Mouse (Mus musculus) heart, postnatal 25 days (tissue): Measurements from ENCODE around the gene Borcs6. TPM values are rescaled to one million over a fixed set of nuclear protein-coding genes. Genes with fewer than 3 reads are reported as not detected.
"Not testable (repeated sequence)": the region's sequence is repeated elsewhere in the genome, so short reads cannot be mapped to it uniquely, and the experiment has no call there.

Source experiments
- DNase-seq: peaks from one replicate; pipeline ENCODE4 v3.0.0; 2022; ENCODE audit warnings: low spot score
- intact Hi-C: fragments of 180-260 bp; cut with DNase I; formaldehyde crosslinking; loops from one replicate; pipeline ENCODE4 v1.15.1; 2025
- total RNA-seq, 2 experiments: library from RNA; stranded (reverse); gene quantifications; 2 replicates each; pipeline ENCODE4 v1.2.3; 2021

The Borcs6 gene
- total RNA-seq, 2 experiments from 2014 or later: 14.4 to 16.4 TPM

DNA sequence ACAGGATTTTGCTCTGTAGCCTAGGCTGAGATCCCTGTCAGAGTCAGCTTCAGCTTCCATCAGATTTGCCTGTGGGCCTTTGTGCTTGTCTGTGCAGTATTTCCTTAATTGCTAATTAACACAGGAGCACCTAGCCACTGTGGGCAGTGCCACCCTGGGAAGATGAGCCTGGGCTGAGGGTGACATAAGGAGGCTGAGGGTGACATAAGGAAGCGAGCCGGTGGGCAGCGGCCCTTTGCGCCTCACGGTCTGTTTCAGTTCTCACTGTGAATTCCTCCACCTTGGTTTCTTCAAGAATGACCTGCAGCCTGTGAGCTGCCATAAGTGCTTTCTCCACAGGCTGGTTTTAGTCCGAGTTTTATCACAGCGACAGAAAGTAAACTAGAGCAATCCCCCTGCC, 22.1 kb downstream of the Borcs6 start:
- DNase-seq: no peak
- intact Hi-C loops: no loop called here

DNA sequence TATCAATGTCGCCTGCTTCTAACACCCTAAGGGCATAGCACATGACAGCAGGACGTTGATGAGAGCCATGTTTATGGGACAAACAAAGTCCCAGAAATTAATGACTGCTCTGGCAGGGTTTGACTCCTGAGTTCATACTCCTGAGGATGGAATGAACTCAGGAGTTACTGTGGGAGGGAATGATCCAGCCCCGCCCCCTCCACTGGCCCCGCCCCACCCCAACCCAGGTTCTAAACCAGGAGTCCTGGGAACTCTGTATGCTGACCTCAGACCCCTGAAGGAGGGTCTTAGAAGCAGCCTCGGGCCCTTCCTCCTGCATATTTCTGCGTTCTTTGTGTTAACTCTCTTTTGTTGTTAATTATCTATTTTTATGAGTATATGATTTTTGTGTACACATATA, 26.1 kb downstream of the Borcs6 start:
- no peak for DNase-seq
- intact Hi-C loops: no loop called here

DNA sequence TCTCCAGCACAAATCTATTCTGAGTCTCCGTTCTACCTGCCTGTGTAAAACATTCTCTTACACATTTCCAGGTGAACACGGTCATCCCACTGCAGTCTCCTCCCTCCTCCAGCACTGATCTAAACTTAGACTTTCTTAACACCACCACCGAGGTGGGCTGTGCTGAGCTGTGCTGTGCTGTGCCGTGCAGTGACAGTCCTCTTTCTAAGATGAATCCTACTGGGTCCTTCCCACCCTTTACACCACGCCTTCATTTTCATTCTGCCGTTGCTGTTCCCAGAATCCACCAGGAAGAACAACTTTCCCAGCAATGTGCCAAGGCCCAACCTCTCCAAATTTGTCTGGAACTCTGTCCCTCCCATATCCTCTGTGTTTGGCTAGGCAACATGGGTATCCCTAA, 26.9 kb downstream of the Borcs6 start:
- intact Hi-C loops: no loop called here
- DNase-seq: no peak

DNA sequence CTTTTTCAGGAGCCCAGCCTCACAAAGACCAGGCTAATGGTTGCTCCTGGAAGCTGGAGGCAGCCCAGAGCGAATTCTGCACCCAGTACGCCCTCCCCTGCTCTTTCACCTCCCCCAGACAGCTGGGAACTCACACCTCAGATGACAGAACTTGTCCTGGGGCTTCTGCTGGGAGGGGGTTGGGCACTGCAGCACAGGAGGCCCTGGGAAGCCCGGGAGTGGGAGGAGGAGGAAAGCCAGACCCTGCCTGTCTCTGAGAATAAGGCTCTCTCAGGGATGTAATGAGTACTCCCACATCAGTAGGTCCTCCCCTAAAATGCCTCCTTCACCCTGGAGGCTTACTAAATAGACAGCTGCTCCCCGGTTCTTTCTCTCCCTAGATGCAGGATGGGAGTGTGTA, 27.6 kb downstream of the Borcs6 start:
- intact Hi-C loops: no loop called here
- no peak for DNase-seq

DNA sequence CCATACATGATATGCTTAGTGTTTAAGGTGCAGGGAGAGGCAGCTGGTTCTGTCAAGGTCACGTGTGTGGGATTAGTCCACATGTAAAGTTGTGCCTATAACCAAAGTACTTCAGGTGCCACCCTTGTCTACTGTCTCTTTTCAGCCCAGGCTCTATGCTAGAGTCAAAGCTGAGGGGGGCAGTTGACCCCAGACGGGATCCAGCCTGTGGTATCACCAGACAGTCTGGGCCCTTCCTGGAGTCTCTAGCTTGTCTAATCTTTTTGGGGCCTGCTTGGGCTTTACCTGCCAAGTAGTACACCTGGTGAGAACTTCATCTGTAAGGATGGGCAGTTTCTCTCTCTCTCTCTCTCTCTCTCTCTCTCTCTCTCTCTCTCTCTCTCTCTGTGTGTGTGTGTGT, 28.1 kb downstream of the Borcs6 start:
- intact Hi-C loops: no loop called here
- DNase-seq: no peak

DNA sequence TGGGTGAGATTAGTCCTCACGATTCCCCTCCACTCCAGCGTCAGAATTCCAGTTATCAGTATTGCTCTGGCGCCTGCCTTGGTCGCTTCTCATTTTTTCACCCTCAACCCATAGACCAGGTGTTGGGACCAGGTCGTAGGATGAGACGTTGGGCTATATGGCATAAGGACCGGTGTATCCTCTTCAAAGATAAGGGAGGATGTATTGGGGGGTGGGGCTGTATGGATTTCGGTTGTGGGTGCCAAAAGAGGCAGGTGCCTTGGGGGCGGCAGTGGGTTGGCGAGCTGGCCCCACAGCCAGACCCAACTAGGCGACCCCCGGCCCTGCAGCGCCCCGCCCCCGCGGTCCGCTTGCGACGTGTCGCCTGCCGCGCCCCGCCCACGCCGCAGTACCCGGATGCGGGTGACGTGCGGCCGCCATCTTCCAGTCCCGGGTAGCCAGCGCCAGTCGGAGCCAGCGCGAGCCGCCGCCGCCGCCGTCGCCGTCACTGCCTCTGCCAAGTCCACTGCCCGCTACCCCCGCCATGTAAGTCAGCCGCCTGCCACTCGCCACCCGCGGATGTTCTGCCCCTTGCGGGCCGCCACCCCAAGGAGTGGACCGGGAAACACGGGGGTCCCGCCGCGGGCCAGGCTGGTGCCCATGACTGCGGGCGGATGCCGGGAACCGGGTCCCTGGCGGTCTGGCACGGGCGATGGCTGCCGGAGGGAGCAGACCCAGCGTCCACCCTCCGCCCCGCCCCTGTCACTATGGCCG, 28.8 kb downstream of the Borcs6 start, which contains the start of gene Vamp2:
Gene Vamp2 (plus strand): TSS at position 388 of the 753 bp plus-strand sequence.
- intact Hi-C loops: loop anchor here (2.0 kb wide), 1 partner anchor 17 kb away; the partner anchor contains the start of gene Tmem107

DNA sequence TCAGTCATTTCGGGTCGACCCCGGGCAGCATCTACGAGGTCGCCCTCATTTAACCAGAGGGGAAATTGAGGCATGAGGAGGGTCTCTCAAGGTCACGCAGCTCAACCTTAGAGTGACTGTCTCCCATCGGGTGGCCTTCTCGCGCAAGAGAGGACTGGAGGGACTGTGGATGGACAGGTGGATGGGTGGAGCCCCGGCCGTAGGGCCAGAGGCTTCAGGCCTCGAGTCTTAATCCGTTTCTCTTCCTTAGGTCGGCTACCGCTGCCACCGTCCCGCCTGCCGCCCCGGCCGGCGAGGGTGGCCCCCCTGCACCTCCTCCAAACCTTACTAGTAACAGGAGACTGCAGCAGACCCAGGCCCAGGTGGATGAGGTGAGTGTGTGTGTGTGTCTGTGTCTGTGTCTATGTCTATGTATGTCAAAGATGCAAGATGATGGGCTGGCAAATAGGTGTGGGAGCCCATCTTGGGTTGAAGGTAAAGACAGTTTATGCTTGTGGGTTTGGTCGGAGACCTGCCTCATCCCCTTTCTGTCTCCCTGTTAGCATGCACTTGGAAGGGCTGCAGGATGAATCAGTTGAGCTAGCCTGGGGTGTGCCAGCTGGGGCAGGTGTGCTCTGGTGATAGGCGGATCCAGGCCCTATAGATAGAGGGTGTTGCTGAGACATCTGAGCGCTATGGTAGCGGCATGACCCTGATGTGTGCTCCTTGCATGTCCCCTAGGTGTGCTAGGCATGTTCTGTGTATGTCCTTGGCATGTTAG, 29.5 kb downstream of the Borcs6 start:
- intact Hi-C loops: loop anchor here (2.0 kb wide), 1 partner anchor 18 kb away; the partner anchor contains the start of gene Tmem107
- DNase-seq: no peak

More for the DNA sequence above, 28.8 kb downstream of the Borcs6 start, which contains the start of gene Vamp2:
- DNase-seq: peak; percentile 85

DNA sequence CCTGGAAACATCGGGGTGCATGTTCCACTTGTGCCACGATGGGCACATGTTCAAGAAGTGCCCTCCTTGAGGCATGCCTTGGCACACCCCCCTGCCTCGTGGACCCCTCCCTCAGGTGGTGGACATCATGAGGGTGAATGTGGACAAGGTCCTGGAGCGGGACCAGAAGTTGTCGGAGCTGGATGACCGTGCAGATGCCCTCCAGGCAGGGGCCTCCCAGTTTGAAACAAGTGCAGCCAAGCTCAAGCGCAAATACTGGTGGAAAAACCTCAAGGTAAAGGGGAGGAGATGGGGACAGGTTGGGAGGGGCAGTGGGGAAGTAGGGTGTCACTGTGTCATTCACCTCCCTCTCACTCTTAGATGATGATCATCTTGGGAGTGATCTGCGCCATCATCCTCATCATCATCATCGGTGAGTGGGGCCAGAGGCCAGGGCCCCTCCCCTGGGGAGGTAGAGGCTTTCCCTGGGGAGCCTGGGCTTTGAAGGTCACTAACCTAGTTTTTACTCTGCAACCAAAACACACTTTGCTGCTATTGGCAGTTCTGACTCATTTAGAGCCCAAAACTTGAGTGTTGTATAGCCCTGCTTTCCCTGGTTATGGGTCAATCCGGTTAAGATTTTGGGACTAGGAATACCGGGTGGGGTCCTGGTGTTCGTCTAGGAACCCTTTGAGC, 30.2 kb downstream of the Borcs6 start:
- intact Hi-C loops: loop anchor here (2.0 kb wide), 1 partner anchor 19 kb away; the partner anchor contains the start of gene Tmem107
- DNase-seq: no peak

DNA sequence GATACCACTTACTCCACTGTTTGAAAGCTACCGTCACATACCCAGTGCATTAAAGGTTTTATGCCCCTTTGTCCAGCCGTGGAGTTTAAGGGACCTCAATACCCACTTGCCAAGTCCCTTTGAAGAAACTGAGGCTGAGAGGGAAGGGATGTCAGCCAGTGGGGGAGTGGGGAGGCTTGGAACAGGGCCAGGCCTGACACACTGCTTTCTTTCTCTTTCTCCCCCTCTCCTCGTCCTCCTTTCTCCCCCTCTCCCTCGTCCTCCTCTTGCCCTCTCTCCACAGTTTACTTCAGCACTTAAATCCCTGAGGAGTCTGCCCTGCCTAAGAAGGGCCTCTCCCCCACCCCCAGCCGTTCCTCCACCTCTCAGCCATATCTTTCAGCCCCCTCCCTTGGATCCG, 30.9 kb downstream of the Borcs6 start:
- no peak for DNase-seq
- intact Hi-C loops: no loop called here

DNA sequence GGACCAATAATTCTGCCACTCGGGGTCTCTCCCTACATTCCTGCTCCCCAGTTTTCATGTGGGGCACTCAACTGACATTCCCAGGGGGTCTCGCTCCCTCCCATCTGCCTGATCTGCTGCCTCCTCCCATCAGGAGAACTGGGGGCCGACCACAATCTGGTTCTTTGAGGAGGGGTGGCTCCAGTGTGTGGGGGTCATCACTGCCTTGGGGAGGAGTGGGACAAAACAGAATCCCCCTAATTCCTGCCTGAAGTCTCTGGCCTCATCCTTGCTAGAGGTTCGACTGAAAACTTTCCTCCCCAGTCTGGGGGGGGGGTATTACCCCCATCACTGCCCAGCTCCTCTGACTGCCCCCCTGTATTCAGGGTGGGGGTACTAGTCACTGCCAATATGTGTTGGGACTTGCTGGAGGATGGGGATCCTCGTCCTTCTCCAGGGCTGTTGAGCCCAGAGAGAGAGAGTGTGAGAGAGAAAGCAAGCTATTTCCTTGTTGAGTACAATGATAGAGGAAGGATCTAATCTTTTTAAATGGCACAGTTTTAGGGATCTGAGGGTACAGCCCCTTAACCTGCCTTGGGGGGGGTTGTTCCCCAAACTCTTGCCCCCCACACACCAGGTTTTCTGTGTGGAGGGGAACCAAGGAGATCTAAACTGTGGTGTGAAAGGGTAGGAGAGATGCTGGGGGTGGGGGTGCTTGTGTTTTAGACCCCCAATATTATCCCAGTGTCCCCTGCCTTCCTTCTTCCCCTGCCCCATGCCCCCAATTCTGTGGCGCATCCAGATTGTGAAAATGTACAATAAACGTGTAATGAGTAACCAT, 32.3 kb downstream of the Borcs6 start:
- intact Hi-C loops: loop anchor here (2.0 kb wide), 1 partner anchor 29 kb away; the partner anchor contains the start of gene Hes7
- DNase-seq: no peak

DNA sequence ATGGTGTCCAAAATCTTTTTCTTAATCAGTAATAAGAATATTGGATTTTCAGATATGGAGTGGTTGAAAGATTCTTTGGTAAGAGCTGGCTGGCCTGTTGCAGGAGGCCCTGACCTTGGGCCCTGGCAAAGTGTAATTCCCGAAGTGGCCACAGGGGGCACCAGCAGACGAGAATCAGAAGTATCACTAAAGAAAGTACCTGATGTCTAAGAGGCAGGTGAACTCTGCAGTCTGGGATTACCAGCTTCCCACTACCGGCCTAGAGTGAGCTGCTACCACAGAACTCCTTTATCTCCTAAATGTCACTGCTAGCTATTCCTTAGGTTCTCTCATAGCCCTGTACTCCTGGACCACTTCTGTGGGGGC, 32.9 kb downstream of the Borcs6 start:
- intact Hi-C loops: loop anchor here (2.0 kb wide), 1 partner anchor 28 kb away; the partner anchor contains the start of gene Hes7
- no peak for DNase-seq

DNA sequence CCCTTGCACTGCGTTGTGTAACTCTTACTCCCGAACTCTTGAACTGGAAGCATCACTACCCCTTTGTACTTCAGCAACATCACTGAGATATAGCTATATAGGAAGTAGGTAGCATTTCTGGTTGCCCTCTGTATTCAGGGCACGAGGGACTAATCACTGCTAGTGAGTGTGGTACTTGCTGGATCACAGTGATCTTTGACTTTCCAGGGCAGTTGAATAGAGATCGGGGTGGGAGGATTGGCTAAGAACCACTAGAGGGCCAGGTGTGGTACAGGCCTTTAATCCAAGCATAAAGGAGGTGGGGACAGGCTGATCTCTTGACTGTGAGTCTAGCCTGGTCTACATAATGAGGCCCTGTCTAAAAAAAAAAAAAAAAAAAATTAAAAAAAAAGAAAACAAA, 33.4 kb downstream of the Borcs6 start:
- intact Hi-C loops: loop anchor here (2.0 kb wide), 1 partner anchor 28 kb away; the partner anchor contains the start of gene Hes7
- DNase-seq: no peak

DNA sequence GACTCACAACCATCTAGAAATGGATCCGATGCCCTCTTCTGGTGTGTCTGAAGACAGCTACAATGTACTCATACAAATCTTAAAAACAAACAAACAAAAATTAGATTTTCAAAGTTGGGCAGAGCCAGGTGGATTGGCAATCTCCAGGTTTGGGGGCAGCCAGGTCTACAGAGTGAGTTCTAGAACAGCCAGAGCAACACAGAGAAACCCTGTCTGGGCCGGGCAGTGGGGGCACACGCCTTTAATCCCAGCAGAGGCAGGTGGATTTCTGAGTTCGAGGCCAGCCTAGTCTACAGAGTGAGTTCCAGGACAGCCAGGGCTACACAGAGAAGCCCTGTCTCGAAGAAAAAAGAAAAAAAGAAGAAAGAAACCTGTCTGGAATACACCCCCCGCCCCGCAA, 34.3 kb downstream of the Borcs6 start:
- intact Hi-C loops: loop anchor here (2.0 kb wide), 1 partner anchor 27 kb away; the partner anchor contains the start of gene Hes7
- DNase-seq: not testable (repeated sequence)

DNA sequence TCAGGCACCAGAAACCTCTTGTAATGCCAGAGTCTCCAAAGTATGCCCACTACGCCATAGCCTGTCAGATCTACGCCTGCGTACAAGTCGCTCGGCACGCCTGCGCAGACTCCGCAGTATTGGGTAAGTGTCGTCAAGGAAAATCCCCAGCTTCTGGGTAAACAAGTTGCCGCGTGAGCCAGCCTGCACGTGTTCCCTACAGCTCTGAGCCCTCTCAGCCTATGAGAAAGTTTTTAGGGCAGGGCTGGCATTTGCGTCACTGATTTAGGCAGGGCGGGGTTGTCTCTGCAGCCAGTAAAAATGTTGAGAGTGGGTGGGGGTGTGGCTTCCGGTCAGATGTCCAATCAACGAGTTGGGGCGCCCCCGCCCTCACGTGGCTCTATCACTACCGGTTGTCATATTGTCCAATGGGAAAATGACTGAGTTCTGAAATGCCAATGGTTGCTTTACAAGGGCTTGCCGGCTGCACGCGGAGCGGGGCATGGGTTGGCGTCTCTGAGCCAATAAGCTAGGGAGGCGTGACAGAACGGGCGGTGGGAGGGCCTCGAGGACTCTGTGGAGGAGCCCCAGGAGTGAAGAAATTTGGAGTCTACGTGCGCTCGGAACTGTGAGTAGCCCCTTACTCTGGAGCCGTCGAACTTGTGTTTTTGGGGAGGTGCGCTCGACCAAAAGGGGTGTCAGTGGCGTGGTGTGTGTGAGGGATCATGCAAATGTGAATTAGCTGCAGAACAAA, 35.3 kb downstream of the Borcs6 start, which contains the start of gene Per1:
Gene Per1 (plus strand): TSS at position 521 of the 733 bp plus-strand sequence.
- peak; percentile 100 for DNase-seq
- intact Hi-C loops: loop anchor here (5.0 kb wide), 1 partner anchor 302 kb away; the partner anchor contains the start of genes Cyb5d1, Naa38 and Tmem88

DNA sequence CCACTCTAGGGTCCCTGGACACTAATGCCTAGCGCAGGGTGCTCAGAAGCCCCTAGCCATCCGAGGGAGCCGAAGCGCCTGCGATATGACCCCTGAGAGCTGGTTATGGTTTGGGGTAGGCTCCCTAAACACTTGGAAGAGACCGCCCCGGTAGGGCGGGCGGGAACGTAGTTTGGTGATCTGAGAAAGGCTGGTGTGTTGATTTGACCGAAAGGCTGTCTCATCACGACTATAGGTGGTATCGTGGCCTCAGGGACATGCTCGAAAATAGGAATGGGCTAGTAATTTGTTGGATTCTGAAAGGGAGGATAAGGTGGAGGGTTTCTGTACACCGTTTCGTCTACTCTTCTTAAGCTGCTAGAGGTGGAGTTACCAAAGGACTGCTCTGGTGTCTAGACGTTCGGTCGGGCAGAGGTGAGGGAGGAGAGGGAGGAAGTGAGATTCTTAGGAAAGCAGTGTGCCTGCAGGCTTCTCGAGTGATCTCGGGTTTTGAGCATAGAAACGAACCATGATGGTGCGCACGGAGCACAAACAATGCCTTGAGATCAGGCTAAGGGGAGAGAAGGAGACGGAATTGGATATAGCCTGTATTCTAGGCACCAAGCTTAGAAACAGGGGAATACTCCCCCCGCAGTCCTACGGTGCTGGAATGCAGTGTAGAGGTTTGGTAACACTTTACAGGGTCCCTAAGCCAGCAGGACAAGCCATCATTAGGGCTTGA, 36.2 kb downstream of the Borcs6 start:
- intact Hi-C loops: loop anchor here (5.0 kb wide), 1 partner anchor 302 kb away; the partner anchor contains the start of genes Cyb5d1, Naa38 and Tmem88
- no peak for DNase-seq

DNA sequence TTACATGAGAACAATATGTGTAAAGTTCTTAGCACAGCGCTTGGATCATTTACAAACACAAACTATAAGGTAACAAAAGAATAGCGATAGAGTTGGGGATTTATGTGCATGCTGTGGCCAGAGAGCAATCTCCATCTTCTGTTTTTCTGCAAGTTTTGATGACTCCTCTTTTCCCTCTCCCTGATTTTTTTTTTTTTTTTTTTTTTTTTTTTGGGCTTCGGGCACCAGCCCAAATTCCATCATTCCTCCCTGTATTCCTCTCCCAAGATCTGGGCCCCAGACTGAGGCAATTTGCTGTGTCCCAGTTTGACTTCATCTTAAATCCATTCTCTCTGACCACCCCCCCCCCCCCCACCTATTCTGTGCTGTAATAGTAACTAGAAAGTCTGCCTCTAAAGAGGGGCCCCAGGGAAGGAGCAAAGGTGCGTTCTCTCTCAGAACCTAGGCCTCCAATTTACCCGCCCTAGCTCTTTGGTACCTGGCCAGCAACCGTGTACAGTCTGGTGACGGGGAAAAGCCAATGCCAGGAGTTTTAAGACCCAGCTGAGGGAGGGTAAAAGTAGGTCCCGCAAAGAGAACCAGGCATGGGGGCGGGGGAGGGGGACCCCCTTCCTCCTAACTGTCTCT, 37.0 kb downstream of the Borcs6 start:
- no peak for DNase-seq
- intact Hi-C loops: loop anchor here (5.0 kb wide), 1 partner anchor 301 kb away; the partner anchor contains the start of genes Cyb5d1, Naa38 and Tmem88
